Mouse (Mus musculus): ENCODE measurements at regions not wholly inside any gene's neighbourhood (a gene's known extent, or its start where the extent isn't known, plus 50 kb on each side); places are given as distances from the start of the nearest gene placed in this dataset.

- no peak overlapping the region for H3K9ac ChIP-seq (ENCODE audit: low read depth, low read length)
- H3K79me2 ChIP-seq (replicated peaks; ENCODE audit: control insufficient read depth, insufficient read depth, low read length): no peaks in the 10 kb centered on the region
- H3K27ac ChIP-seq: no peak overlapping the region
- intact Hi-C loops (cut with DNase I): no loop called here
- 56% methylated on average over 3 of the region's 3 CpGs for WGBS
- no peak for TF ChIP-seq CTCF (IDR thresholded peaks at IDR 0.05)
- TF ChIP-seq EP300 (IDR thresholded peaks at IDR 0.05; ENCODE audit: insufficient read depth, low read depth, low read length): no peak
- TF ChIP-seq POLR2A (IDR thresholded peaks at IDR 0.05; ENCODE audit: insufficient read depth, low read depth, low read length): no peak
- no peaks in the 10 kb centered on the region for H3K4me1 ChIP-seq (ENCODE audit: control insufficient read depth, insufficient read depth, low read length)
- no peak for DNase-seq
- H3K27me3 ChIP-seq (ENCODE audit: control insufficient read depth, insufficient read depth, low read length): no peaks in the 10 kb centered on the region
- no peaks in the 10 kb centered on the region for H3K36me3 ChIP-seq (ENCODE audit: control insufficient read depth, insufficient read depth, low read length)
- no peak overlapping the region for H3K4me3 ChIP-seq
Observed at GRCm38 (mm10) chr8:101466363-101466762, 1319.1 kb downstream of the Cdh11 start.

- WGBS: 69% methylated on average over 1 of the region's 1 CpGs
- Histone ChIP-seq H3K36me3 (ENCODE audit: control insufficient read depth, insufficient read depth, low read length) (no peaks in the 10 kb centered on the region), H3K9ac (ENCODE audit: low read depth, low read length) (no peak overlapping the region), H3K27me3 (ENCODE audit: control insufficient read depth, insufficient read depth, low read length) (no peaks in the 10 kb centered on the region), H3K27ac (no peak overlapping the region), H3K4me1 (ENCODE audit: control insufficient read depth, insufficient read depth, low read length) (no peaks in the 10 kb centered on the region), H3K4me3 (no peak overlapping the region), H3K79me2 (replicated peaks; ENCODE audit: control insufficient read depth, insufficient read depth, low read length) (no peaks in the 10 kb centered on the region)
- TF ChIP-seq EP300 (IDR thresholded peaks at IDR 0.05; ENCODE audit: insufficient read depth, low read depth, low read length): no peak
- no peak for TF ChIP-seq POLR2A (IDR thresholded peaks at IDR 0.05; ENCODE audit: insufficient read depth, low read depth, low read length)
- no peak for TF ChIP-seq CTCF (IDR thresholded peaks at IDR 0.05)
- DNase-seq: no peak
- intact Hi-C loops (cut with DNase I): no loop called here
Observed at GRCm38 (mm10) chr8:101462515-101462914, 1322.9 kb downstream of the Cdh11 start.

DNA sequence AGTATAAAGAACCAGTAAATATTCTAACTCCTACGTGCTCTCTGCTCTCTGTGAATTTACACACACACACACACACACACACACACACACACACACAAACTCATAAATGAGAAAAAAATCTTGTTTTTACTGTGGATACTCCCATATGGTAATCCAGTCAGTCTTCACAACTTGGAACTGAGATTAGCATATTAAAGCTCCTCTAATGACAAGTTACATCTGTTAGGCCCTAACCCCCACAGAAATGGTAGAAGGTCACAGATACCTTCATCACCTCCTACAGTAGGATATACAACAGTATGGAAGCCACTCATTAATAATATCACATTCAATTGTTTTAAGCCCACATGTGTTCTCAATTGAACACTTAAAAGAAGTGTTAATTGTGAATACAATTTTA is 1340.7 kb downstream of the Cdh11 start:
- TF ChIP-seq CTCF (IDR thresholded peaks at IDR 0.05) (no peak), EP300 (IDR thresholded peaks at IDR 0.05; ENCODE audit: insufficient read depth, low read depth, low read length) (no peak), POLR2A (IDR thresholded peaks at IDR 0.05; ENCODE audit: insufficient read depth, low read depth, low read length) (no peak)
- WGBS: 70% methylated on average over 1 of the region's 1 CpGs

DNA sequence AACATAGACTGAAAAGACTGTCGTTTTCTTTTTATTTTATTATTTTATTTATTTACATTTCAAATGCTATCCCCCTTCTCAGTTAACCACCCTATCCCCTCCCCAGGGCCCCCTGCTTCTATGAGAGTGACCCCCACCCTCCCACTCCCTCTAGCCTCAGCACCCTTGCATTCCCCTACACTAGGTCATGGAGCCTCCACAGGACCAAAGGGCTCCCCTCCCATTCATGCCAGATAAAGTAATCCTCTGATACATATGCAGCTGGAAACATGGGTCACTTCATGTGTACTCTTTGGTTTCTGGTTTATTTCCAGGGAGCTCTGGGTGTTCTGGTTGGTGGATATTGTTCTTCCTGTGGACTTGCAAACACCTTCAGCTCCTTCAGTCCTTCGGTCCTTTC is 1342.9 kb downstream of the Cdh11 start:
- H3K36me3 ChIP-seq (ENCODE audit: control insufficient read depth, insufficient read depth, low read length): no peaks in the 10 kb centered on the region
- no peaks in the 10 kb centered on the region for H3K27me3 ChIP-seq (ENCODE audit: control insufficient read depth, insufficient read depth, low read length)
- no peaks in the 10 kb centered on the region for H3K79me2 ChIP-seq (replicated peaks; ENCODE audit: control insufficient read depth, insufficient read depth, low read length)
- H3K4me1 ChIP-seq (ENCODE audit: control insufficient read depth, insufficient read depth, low read length): no peaks in the 10 kb centered on the region
- no peak overlapping the region for H3K4me3 ChIP-seq
- H3K27ac ChIP-seq: no peak overlapping the region
- TF ChIP-seq CTCF (IDR thresholded peaks at IDR 0.05) (no peak), EP300 (IDR thresholded peaks at IDR 0.05; ENCODE audit: insufficient read depth, low read depth, low read length) (no peak), POLR2A (IDR thresholded peaks at IDR 0.05; ENCODE audit: insufficient read depth, low read depth, low read length) (no peak)
- intact Hi-C loops (cut with DNase I): no loop called here
- no peak overlapping the region for H3K9ac ChIP-seq (ENCODE audit: low read depth, low read length)
- DNase-seq: no peak
- 75% methylated on average over 2 of the region's 2 CpGs for WGBS

More for the DNA sequence above, 1340.7 kb downstream of the Cdh11 start:
- H3K27me3 ChIP-seq (ENCODE audit: control insufficient read depth, insufficient read depth, low read length): no peaks in the 10 kb centered on the region
- H3K27ac ChIP-seq: no peak overlapping the region
- no peaks in the 10 kb centered on the region for H3K4me1 ChIP-seq (ENCODE audit: control insufficient read depth, insufficient read depth, low read length)
- H3K4me3 ChIP-seq: no peak overlapping the region
- H3K36me3 ChIP-seq (ENCODE audit: control insufficient read depth, insufficient read depth, low read length): no peaks in the 10 kb centered on the region
- H3K9ac ChIP-seq (ENCODE audit: low read depth, low read length): no peak overlapping the region
- intact Hi-C loops (cut with DNase I): no loop called here
- H3K79me2 ChIP-seq (replicated peaks; ENCODE audit: control insufficient read depth, insufficient read depth, low read length): no peaks in the 10 kb centered on the region
- no peak for DNase-seq

GRCm38 (mm10) chr8:101435691-101436090 is 1349.8 kb downstream of the Cdh11 start:
- DNase-seq: no peak
- no peak overlapping the region for H3K27ac ChIP-seq
- no peak overlapping the region for H3K4me3 ChIP-seq
- 21% methylated on average over 4 of the region's 4 CpGs for WGBS
- H3K9ac ChIP-seq (ENCODE audit: low read depth, low read length): no peak overlapping the region
- H3K4me1 ChIP-seq (ENCODE audit: control insufficient read depth, insufficient read depth, low read length): no peaks in the 10 kb centered on the region
- intact Hi-C loops (cut with DNase I): no loop called here
- TF ChIP-seq POLR2A (IDR thresholded peaks at IDR 0.05; ENCODE audit: insufficient read depth, low read depth, low read length): no peak
- no peak for TF ChIP-seq EP300 (IDR thresholded peaks at IDR 0.05; ENCODE audit: insufficient read depth, low read depth, low read length)
- no peak for TF ChIP-seq CTCF (IDR thresholded peaks at IDR 0.05)
- no peaks in the 10 kb centered on the region for H3K36me3 ChIP-seq (ENCODE audit: control insufficient read depth, insufficient read depth, low read length)
- H3K27me3 ChIP-seq (ENCODE audit: control insufficient read depth, insufficient read depth, low read length): no peaks in the 10 kb centered on the region
- H3K79me2 ChIP-seq (replicated peaks; ENCODE audit: control insufficient read depth, insufficient read depth, low read length): no peaks in the 10 kb centered on the region
